ENCODE assay signal across 8 mouse cellular contexts in the genomic region with DNA sequence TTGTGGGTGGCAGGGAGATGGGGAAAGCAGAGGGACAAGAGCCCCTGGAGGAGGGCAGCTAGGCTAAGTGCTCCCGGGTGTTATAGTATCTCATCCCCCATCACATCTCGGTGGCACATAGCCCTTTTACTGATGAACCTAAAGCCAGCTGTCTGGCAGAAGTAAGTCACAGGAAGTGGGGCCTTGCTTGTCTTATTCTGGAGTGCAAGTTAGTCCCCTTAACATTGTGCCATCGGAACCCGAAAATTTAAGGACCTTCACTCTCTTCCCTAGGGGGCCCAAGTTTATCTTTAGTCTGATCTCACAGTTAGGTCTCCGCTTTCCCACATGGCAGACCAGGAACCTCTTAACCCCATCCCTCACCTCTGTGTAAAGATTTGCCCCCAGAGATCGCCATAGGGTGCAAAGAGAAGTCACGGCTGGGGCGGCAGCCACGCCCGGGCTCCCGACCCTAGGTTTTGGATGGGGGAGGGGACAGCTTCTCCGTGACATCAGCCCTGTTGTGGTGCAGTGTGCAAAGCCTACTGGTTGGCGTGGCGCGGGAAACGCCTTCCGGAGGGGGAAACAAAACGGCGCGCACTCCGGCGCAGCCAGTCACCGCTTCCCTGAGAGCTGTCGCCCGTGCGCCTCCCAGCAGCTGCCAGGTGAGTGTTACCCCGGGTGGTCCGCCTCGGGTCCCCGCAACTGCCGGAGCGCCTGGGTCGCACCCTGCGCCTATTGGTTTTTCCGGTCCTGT. TPM values are rescaled to one million over a fixed set of nuclear protein-coding genes. Genes with fewer than 3 reads are reported as not detected.
DNase-seq lines count a peak whose midpoint lies in the region; ATAC-seq lines count a peak whose summit lies in the region.

No protein-coding gene starts in this region.

- H3K36me3 ChIP-seq in hindbrain, embryonic 10.5 days: no peaks in the 10 kb centered on the region

- H3K27me3 ChIP-seq in hindbrain, embryonic 10.5 days (ENCODE audit: insufficient read depth, poor library complexity, severe bottlenecking): peaks cover 21% of the 10 kb centered on the region

- no peaks in the 10 kb centered on the region for H3K9me3 ChIP-seq in hindbrain, embryonic 10.5 days

- H3K27ac ChIP-seq in hindbrain, embryonic 10.5 days: peak overlapping the region; percentile 90

- WGBS in hindbrain, embryonic 10.5 days: 1% methylated on average over 35 of the region's 35 CpGs

- H3K4me1 ChIP-seq in hindbrain, embryonic 10.5 days (replicated peaks): peaks cover 55% of the 10 kb centered on the region

- H3K4me3 ChIP-seq in hindbrain, embryonic 10.5 days: peak overlapping the region; percentile 74

- ATAC-seq in frontal cortex, adult (ENCODE audit: low TSS enrichment): peak; percentile 92

- peak; percentile 89 for DNase-seq in Muller cell, postnatal 12 days (ENCODE audit: inconsistent ontology term)
- peak; percentile 30 for DNase-seq in cerebellum, adult 8-10 months
- DNase-seq in hindbrain, embryonic 10.5 days (ENCODE audit: low spot score): peak; percentile 87
- peak; percentile 76 to 79 for DNase-seq in layer of hippocampus, postnatal 14 days (ENCODE audit: low spot score in 2 of 2)
- peak; percentile 95 for DNase-seq in lung, postnatal 10 days
- DNase-seq in ovary, postnatal 14 days (ENCODE audit: low spot score): peak; percentile 78
- peak; percentile 95 for DNase-seq in thymus, postnatal 10 days (ENCODE audit: low spot score in 2 of 2)

RNA-seq across cellular contexts. Expression of a gene that starts 8.9 kb away (rescaled TPM):
- 51.0 and 56.2 TPM in 2 replicates for polyA plus RNA-seq in hindbrain, embryonic 10.5 days (2016; fragmentation: Nextera tagmentation; extraction: Ambion mirVana)
- 100 to 1,000 TPM; 150 to 168 TPM for total RNA-seq in layer of hippocampus, postnatal 14 days (2021)

RNA-seq across cellular contexts. Expression of a gene that starts 37.1 kb away (rescaled TPM):
- polyA plus RNA-seq in hindbrain, embryonic 10.5 days (2016; fragmentation: Nextera tagmentation; extraction: Ambion mirVana): 19.3 and 21.7 TPM in 2 replicates
- 10 to 100 TPM; 16.6 to 18.2 TPM for total RNA-seq in layer of hippocampus, postnatal 14 days (2021)

RNA-seq across cellular contexts. Expression of a gene that starts 50.4 kb away (rescaled TPM):
- polyA plus RNA-seq in hindbrain, embryonic 10.5 days (2016; fragmentation: Nextera tagmentation; extraction: Ambion mirVana): 0.85 and 3.2 TPM in 2 replicates
- total RNA-seq in layer of hippocampus, postnatal 14 days (2021): 1 to 10 TPM; 3.6 to 4.9 TPM

Comparison
In these comparisons a context has a peak if more than half of its experiments do, and no peak if none do; other contexts are left out.
1. Peak in every context shown above with its lines: DNase-seq, ATAC-seq, H3K4me3 ChIP-seq and H3K27ac ChIP-seq.
2. DNase-seq: peak in every context shown above with its lines; median percentile 95 in lung, postnatal 10 days; 95 in thymus, postnatal 10 days; 89 in Muller cell, postnatal 12 days; 87 in hindbrain, embryonic 10.5 days; 78 in ovary, postnatal 14 days; 78 in layer of hippocampus, postnatal 14 days; 30 in cerebellum, adult 8-10 months.